Mouse (Mus musculus) spleen, embryonic (tissue): Measurements from ENCODE around the gene Noc4l.

Experiments
- CTCF ChIA-PET: fragments of 350-600 bp; sonication (Branson Sonifier 250); formaldehyde crosslinking; loops from one replicate; lab custom pipeline; 2022; lab: Charles Lee

The Noc4l gene

DNA sequence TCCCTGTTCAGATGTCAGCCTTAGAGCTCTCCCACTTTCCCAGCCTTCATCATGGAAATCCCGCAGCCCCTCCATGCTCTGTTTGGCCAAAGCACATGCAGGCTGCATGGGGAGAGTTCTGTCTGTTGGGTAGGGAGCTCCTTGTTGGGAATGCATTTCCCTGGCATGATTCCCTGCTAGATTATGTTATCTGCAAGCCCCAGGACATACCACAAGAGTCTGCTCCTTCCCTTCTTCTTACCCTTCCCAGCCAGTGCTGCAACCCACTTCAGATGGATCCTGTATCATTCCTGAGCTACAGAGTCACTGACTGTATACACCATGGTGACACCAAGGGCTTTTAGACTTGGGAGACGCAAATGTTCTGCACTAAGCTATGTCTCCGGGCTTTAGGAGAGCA, 43.8 kb downstream of the Noc4l start:
- CTCF ChIA-PET = no interaction called here

DNA sequence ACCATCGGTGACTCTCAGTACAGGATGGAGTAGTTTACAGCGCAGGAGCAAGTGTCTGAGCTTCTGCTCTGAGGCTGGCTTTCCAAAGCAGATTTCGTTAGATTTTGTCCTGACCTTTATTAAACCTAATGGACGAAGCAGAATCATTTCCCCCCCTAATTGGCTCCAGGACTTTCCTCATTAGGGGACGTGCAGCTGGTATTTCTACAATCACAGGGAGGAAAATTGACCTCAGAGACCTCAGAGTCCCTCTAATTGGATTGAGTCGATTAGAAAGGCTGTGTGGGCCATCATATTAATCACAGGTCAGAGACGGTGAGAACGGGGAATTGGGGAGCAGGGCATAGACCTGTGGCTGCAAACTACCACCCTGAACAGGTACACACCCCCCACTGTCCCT, 44.3 kb downstream of the Noc4l start:
- CTCF ChIA-PET = no interaction called here

DNA sequence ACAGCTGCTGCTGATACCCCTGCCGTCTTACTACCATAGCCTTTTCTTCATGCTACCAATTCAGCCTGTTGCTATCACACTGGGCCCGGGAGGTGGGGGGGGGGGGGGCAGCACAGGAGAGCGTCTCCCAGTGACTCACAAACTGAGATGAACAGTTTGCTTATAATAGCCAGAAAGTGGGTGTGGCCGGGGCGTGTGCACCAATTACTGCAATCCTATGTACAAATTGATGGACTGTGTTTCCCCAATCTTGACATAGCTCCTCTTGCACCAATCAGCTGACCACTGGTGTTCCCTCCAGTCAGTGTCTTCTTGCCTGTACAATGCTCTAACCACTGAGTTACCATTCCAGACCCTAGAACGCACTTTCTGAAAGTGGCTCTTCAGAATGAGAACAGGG, 44.9 kb downstream of the Noc4l start:
- CTCF ChIA-PET = interaction anchor here (0.6 kb wide), 1 partner anchor 26 kb away, joined by 8 read pairs; no protein-coding TSS in a partner anchor

DNA sequence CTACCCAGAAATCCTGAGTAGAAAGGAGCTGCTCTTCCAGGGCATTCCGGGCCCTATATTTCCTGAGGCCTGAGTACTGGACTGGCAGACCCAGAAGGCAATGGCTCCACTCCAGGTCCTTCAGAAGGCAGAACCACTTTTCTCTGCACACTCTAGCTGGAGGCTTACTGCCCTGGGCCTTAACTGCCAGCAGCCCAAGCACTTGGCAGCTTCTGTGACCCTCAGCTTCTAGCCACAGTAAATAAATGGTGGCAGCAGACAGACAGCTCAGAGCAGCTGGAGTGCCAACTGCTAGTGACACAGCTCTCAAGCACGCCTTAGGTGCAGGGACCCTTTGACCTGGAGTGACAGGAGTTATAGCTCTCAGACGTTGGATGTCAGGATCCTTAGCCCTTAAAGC, 45.5 kb downstream of the Noc4l start:
- CTCF ChIA-PET = interaction anchor here (0.6 kb wide), 1 partner anchor 26 kb away, joined by 8 read pairs; no protein-coding TSS in a partner anchor

DNA sequence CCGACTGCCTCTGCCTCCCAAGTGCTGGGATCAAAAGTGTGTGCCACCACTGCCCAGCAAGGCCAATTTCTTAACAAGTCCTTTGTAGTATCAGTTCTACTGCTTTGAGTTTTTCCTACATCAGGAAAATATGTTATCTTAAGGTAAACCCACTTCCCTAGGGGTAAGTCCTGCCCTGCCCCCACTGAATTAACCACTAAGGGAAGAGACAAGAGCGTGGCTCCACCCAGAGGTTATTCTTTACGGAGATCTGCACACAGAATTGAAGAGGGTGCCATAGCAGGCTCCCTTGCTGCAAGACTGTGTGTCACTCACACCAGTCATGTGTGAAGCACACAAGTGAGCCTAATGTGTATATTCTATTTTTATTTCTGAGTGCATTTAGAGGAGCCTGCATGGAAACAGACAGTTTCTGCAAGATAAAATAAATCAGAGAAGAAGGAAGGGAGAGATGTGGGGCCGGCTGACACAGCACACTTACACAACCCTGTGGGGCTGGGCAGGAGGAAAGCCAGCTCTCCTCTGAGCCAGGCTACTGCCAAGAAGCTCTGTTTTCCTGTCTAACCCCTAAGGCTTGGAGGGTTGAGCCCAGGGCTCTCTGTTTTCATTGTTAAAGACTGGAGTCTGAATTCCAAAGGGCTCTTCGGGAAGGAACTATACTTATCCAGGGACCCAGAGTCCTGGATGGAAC, 47.5 kb downstream of the Noc4l start:
- CTCF ChIA-PET = no interaction called here

DNA sequence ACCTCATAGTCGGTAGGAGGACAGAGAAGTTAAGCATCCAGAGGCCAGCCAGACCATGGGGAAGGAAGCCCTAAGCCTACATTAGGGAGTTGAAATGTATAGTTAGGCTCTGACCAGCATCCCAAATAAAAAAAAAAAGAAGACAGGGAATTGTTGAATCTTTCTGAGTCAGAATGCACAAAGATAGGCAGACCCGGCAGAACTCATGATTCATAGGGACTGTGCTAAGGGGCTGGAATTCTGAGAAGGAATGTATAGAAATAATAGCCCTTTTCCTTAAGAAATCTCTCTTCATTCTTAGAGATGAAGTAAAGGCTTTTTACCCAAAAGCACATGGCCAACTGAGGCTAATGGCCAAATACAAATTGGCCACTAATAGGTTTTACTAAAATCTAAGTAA, 48.9 kb downstream of the Noc4l start:
- CTCF ChIA-PET = no interaction called here

DNA sequence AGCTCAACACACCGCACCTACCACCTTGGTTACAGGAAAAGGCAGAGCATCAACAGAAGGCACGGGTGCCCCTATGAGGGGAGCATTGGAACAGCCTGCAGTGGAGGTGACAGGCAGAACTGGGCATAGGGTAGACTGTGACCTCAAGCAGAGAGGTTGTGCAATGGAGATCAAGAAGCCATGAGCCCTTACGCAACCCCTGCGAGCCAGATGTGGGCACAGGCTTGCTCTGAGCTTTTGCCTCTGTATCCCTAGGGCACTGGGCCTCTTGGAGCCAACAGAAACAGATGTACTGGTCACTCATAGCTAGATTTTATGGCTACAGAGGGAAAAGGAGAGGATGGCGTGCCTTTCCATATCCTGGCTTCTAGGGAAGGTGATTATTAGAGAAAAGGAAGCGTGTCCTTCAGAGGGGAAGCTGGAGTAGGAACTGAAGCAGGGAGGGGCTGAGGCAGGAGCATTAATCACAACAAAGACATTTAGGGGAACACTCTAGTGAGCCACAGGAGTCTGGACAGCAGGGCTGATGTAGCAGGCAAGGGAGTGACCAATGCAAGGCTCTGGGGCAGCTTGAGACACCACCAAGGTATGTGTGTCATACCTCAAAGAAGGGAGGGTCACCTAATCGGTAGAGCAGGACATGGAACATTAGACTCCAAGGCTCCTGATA, 50.1 kb downstream of the Noc4l start:
- CTCF ChIA-PET = no interaction called here
